Mouse (Mus musculus): ENCODE measurements around the gene Spata16. TPM values are rescaled to one million over a fixed set of nuclear protein-coding genes. Genes with fewer than 3 reads are reported as not detected.

Spata16 gene
- total and polyA plus RNA-seq, 3 experiments = not detected

GRCm38 (mm10) chr3:26874706-26875105, 237.3 kb downstream of the Spata16 start:
- H3K9ac ChIP-seq (ENCODE audit: control insufficient read depth, low read depth, low read length, poor library complexity, severe bottlenecking) = no peak overlapping the region
- H3K27me3 ChIP-seq (ENCODE audit: control insufficient read depth in 1 of 2, insufficient read depth in 2 of 2, low read length in 2 of 2) = no peaks in the 10 kb centered on the region
- no peaks in the 10 kb centered on the region for H3K9me3 ChIP-seq (replicated peaks; ENCODE audit: insufficient read depth, low read length)
- H3K4me3 ChIP-seq (ENCODE audit: control insufficient read depth in 1 of 2, insufficient read depth in 1 of 2, low read depth in 2 of 2, low read length in 2 of 2) = no peak overlapping the region
- H3K36me3 ChIP-seq (ENCODE audit: control insufficient read depth in 1 of 2, insufficient read depth in 2 of 2, low read length in 2 of 2) = no peaks in the 10 kb centered on the region
- no peaks in the 10 kb centered on the region for H3K4me1 ChIP-seq (ENCODE audit: control insufficient read depth in 1 of 2, insufficient read depth in 2 of 2, low read length in 2 of 2)
- DNase-seq (ENCODE audit: low read depth, low spot score) = no peak
- no peak for TF ChIP-seq CHD2 (IDR thresholded peaks at IDR 0.05; ENCODE audit: low read length)
- no peak for TF ChIP-seq MXI1 (IDR thresholded peaks at IDR 0.05; ENCODE audit: low read depth, low read length)
- no peak for TF ChIP-seq SMC3 (IDR thresholded peaks at IDR 0.05; ENCODE audit: low read depth, low read length)
- no peak for TF ChIP-seq CTCF (IDR thresholded peaks at IDR 0.05 in 2 of 3, conservative IDR thresholded peaks at IDR 0.05 in 1 of 3; ENCODE audit: control insufficient read depth in 1 of 3, insufficient read depth in 1 of 3, low read depth in 2 of 3, low read length in 3 of 3, poor library complexity in 1 of 3, severe bottlenecking in 1 of 3)
- TF ChIP-seq ELF1 (IDR thresholded peaks at IDR 0.05; ENCODE audit: low read depth, low read length) = no peak
- no peak for TF ChIP-seq TAL1 (IDR thresholded peaks at IDR 0.05; ENCODE audit: low read length)
- no peak for TF ChIP-seq MEF2A (IDR thresholded peaks at IDR 0.05; ENCODE audit: extremely low read depth, insufficient replicate concordance, low read depth, low read length, poor library complexity, severe bottlenecking)
- TF ChIP-seq USF1 (IDR thresholded peaks at IDR 0.05; ENCODE audit: low read depth, low read length) = no peak
- no peak for TF ChIP-seq TBP (IDR thresholded peaks at IDR 0.05; ENCODE audit: low read depth, low read length)
- TF ChIP-seq JUND (IDR thresholded peaks at IDR 0.05; ENCODE audit: low read depth, low read length) = no peak
- no peaks in the 10 kb centered on the region for H3K79me2 ChIP-seq (ENCODE audit: control insufficient read depth, insufficient read depth, low read length, poor library complexity)
- H3K27ac ChIP-seq (ENCODE audit: control insufficient read depth, low read depth, low read length) = no peak overlapping the region

DNA sequence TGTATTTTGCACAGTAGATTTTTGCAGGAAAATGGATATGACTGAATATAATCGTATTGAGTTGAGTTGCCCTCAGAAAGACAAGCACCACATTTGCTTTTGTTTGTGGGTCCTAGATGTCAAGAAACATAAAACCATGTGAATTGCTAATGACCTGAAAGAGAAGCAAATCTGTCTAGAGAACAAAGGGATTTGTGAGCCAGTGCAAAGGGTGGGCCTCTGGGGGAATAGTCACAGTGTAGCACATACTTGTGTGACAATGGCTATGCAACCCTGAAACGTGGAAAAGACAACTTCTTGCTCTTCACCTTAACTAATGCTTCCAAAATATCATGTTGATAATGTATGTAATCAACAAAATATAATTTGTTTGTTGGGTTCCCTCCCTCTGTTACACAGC, 239.9 kb downstream of the Spata16 start:
- TF ChIP-seq RAD21 (IDR thresholded peaks at IDR 0.05; ENCODE audit: low read depth, low read length) = no peak
- no peak for TF ChIP-seq SIN3A (IDR thresholded peaks at IDR 0.05; ENCODE audit: low read length)
- no peak for TF ChIP-seq MAFK (IDR thresholded peaks at IDR 0.05; ENCODE audit: borderline replicate concordance, low read depth, low read length)
- TF ChIP-seq E2F4 (IDR thresholded peaks at IDR 0.05; ENCODE audit: borderline replicate concordance, low read depth, low read length) = no peak
- TF ChIP-seq POLR2A (IDR thresholded peaks at IDR 0.05; ENCODE audit: control insufficient read depth in 1 of 2, insufficient read depth in 1 of 2, low read depth in 1 of 2, low read length in 2 of 2, poor library complexity in 1 of 2) = no peak
- no peak for TF ChIP-seq ETS1 (IDR thresholded peaks at IDR 0.05; ENCODE audit: low read depth, low read length)
- TF ChIP-seq NRF1 (IDR thresholded peaks at IDR 0.05; ENCODE audit: insufficient read depth, low read depth, low read length, poor library complexity, severe bottlenecking) = no peak
- TF ChIP-seq MYB (IDR thresholded peaks at IDR 0.05; ENCODE audit: low read depth, low read length) = no peak
- TF ChIP-seq EP300 (IDR thresholded peaks at IDR 0.05; ENCODE audit: low read depth in 1 of 2, low read length in 2 of 2) = no peak
- no peak for TF ChIP-seq GABPA (IDR thresholded peaks at IDR 0.05; ENCODE audit: low read depth, low read length)
- TF ChIP-seq MYC (IDR thresholded peaks at IDR 0.05; ENCODE audit: low read depth, low read length) = no peak
- no peak for TF ChIP-seq KAT2A (conservative IDR thresholded peaks at IDR 0.05; ENCODE audit: low read depth, low read length)
- no peak for TF ChIP-seq MXI1 (IDR thresholded peaks at IDR 0.05; ENCODE audit: low read depth, low read length)
- H3K79me2 ChIP-seq (ENCODE audit: control insufficient read depth, insufficient read depth, low read length, poor library complexity) = no peaks in the 10 kb centered on the region
- no peak overlapping the region for H3K27ac ChIP-seq (ENCODE audit: control insufficient read depth, low read depth, low read length)
- H3K4me1 ChIP-seq (ENCODE audit: control insufficient read depth in 1 of 2, insufficient read depth in 2 of 2, low read length in 2 of 2) = no peaks in the 10 kb centered on the region
- no peak overlapping the region for H3K4me3 ChIP-seq (ENCODE audit: control insufficient read depth in 1 of 2, insufficient read depth in 1 of 2, low read depth in 2 of 2, low read length in 2 of 2)
- H3K36me3 ChIP-seq (ENCODE audit: control insufficient read depth in 1 of 2, insufficient read depth in 2 of 2, low read length in 2 of 2) = no peaks in the 10 kb centered on the region
- no peak overlapping the region for H3K9ac ChIP-seq (ENCODE audit: control insufficient read depth, low read depth, low read length, poor library complexity, severe bottlenecking)
- no peaks in the 10 kb centered on the region for H3K27me3 ChIP-seq (ENCODE audit: control insufficient read depth in 1 of 2, insufficient read depth in 2 of 2, low read length in 2 of 2)
- no peak for DNase-seq (ENCODE audit: low read depth, low spot score)
- no peaks in the 10 kb centered on the region for H3K9me3 ChIP-seq (replicated peaks; ENCODE audit: insufficient read depth, low read length)
